Mouse (Mus musculus): ENCODE measurements at regions not wholly inside any gene's neighbourhood (a gene's known extent, or its start where the extent isn't known, plus 50 kb on each side); places are given as distances from the start of the nearest gene placed in this dataset.

GRCm38 (mm10) chr6:49924296-49924695, 101.8 kb downstream of the Npy start:
- no peaks in the 10 kb centered on the region for H3K4me1 ChIP-seq (ENCODE audit: insufficient read depth)
- H3K27me3 ChIP-seq (ENCODE audit: insufficient read depth, low read length): no peaks in the 10 kb centered on the region
- no peak overlapping the region for H3K9ac ChIP-seq
- 0 out of 2 replicates have a peak, but pooled peaks have one; percentile 27 for ATAC-seq
- no peak overlapping the region for H3K4me2 ChIP-seq (ENCODE audit: low read depth)
- peak; percentile 50 for DNase-seq
- no peak; the same call in 1 of the 2 replicates for TF ChIP-seq CTCF (IDR thresholded peaks at IDR 0.05; ENCODE audit: low read depth)
- no peaks in the 10 kb centered on the region for H3K9me3 ChIP-seq (ENCODE audit: low read length)
- no peaks in the 10 kb centered on the region for H3K36me3 ChIP-seq (ENCODE audit: insufficient read depth)
- no peak overlapping the region for H3K27ac ChIP-seq (ENCODE audit: low read depth, low read length)
- no peak overlapping the region for H3K4me3 ChIP-seq (ENCODE audit: low read depth, low read length)
- WGBS: 42% methylated on average over 5 of the region's 5 CpGs

DNA sequence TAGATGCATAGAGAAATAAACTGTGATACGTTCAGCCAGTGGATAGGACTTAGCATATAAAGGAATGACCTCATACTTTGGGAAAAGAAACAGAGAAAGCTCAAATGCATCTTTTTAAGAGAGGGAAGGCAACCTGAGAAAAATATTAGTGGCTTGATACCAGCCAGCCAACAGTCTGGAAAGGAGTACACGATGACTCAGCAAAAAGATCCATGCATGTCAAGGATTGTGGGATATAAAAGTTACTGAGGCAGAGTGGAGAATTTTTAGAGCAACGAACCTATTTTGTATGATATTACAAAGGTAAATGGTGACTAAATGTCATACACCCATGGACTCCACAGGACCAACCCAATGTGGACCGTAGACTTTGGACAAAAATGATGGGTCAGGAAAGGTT, 105.6 kb downstream of the Npy start:
- H3K9me3 ChIP-seq (ENCODE audit: low read length): no peaks in the 10 kb centered on the region
- WGBS: 77% methylated on average over 4 of the region's 4 CpGs
- no peak for TF ChIP-seq CTCF (IDR thresholded peaks at IDR 0.05; ENCODE audit: low read depth)

DNA sequence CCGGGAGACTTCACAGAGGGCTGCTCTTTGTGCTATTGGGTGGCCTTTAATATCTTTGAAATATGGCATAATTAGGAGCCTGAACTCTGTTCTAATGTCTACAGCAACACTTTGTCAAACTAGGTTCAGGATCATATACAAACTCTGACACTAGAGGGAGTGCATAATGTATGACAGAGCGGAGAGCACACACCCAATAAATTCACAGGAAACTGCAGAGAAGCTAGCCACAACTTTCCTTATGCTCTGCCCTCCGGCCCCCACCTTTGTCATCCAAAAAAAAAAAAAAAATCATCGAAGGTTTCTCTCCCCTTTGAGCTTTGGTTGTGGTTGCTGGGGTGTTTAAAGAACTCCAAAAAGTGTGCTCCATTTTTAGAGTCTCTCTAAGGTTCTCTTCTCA, 107.6 kb downstream of the Npy start:
- H3K36me3 ChIP-seq (ENCODE audit: insufficient read depth): no peaks in the 10 kb centered on the region
- H3K27ac ChIP-seq (ENCODE audit: low read depth, low read length): no peak overlapping the region
- peak; percentile 48 for DNase-seq
- no peak overlapping the region for H3K9ac ChIP-seq
- WGBS: 46% methylated on average over 4 of the region's 4 CpGs
- no peaks in the 10 kb centered on the region for H3K27me3 ChIP-seq (ENCODE audit: insufficient read depth, low read length)
- no peaks in the 10 kb centered on the region for H3K4me1 ChIP-seq (ENCODE audit: insufficient read depth)
- no peak overlapping the region for H3K4me2 ChIP-seq (ENCODE audit: low read depth)
- peak; percentile 77 for ATAC-seq
- H3K4me3 ChIP-seq (ENCODE audit: low read depth, low read length): no peak overlapping the region
- peak; percentile 64 for TF ChIP-seq CTCF (IDR thresholded peaks at IDR 0.05; ENCODE audit: low read depth)
- H3K9me3 ChIP-seq (ENCODE audit: low read length): no peaks in the 10 kb centered on the region

More for the DNA sequence above, 105.6 kb downstream of the Npy start:
- Histone ChIP-seq H3K9ac (no peak overlapping the region), H3K36me3 (ENCODE audit: insufficient read depth) (no peaks in the 10 kb centered on the region), H3K4me1 (ENCODE audit: insufficient read depth) (no peaks in the 10 kb centered on the region), H3K27me3 (ENCODE audit: insufficient read depth, low read length) (no peaks in the 10 kb centered on the region), H3K4me2 (ENCODE audit: low read depth) (no peak overlapping the region), H3K27ac (ENCODE audit: low read depth, low read length) (no peak overlapping the region), H3K4me3 (ENCODE audit: low read depth, low read length) (no peak overlapping the region)
- ATAC-seq (no peak), DNase-seq (no peak)

- TF ChIP-seq CTCF (IDR thresholded peaks at IDR 0.05; ENCODE audit: low read depth): no peak
- DNase-seq: no peak
- Histone ChIP-seq H3K27me3 (ENCODE audit: insufficient read depth, low read length) (no peaks in the 10 kb centered on the region), H3K4me3 (ENCODE audit: low read depth, low read length) (no peak overlapping the region), H3K4me2 (ENCODE audit: low read depth) (no peak overlapping the region), H3K36me3 (ENCODE audit: insufficient read depth) (no peaks in the 10 kb centered on the region), H3K9me3 (ENCODE audit: low read length) (no peaks in the 10 kb centered on the region), H3K27ac (ENCODE audit: low read depth, low read length) (no peak overlapping the region), H3K4me1 (ENCODE audit: insufficient read depth) (no peaks in the 10 kb centered on the region), H3K9ac (no peak overlapping the region)
- 73% methylated on average over 9 of the region's 9 CpGs for WGBS
- ATAC-seq: peak; percentile 16; the same call in 1 of the 2 replicates
These were observed 120.6 kb downstream of the Npy start for GRCm38 (mm10) chr6:49943087-49943486.

DNA sequence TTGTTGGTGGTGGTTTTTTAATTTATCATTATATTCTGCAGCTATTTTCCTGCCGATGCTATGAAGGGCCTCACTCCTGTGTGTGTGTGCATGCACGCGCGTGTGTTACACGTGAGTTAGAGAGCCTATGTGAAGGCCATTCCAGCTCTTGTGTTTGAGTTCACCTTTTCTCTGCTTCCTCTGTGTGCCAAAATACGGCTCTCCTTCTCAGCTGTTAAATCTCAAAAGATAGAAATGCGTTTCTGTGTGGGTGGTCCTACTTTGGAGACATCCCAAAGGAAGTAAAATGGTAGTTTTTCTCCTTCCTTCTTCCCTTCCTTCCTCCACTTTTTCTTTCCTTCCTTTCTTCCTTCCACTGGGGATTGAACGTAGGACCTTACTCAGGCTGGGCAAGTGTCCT, 136.4 kb downstream of the Npy start:
- Histone ChIP-seq H3K27ac (ENCODE audit: low read depth, low read length) (no peak overlapping the region), H3K4me1 (ENCODE audit: insufficient read depth) (no peaks in the 10 kb centered on the region), H3K4me2 (ENCODE audit: low read depth) (no peak overlapping the region), H3K4me3 (ENCODE audit: low read depth, low read length) (no peak overlapping the region), H3K9me3 (ENCODE audit: low read length) (no peaks in the 10 kb centered on the region), H3K36me3 (ENCODE audit: insufficient read depth) (no peaks in the 10 kb centered on the region), H3K9ac (no peak overlapping the region), H3K27me3 (ENCODE audit: insufficient read depth, low read length) (no peaks in the 10 kb centered on the region)
- TF ChIP-seq CTCF (IDR thresholded peaks at IDR 0.05; ENCODE audit: low read depth): no peak
- ATAC-seq (no peak), DNase-seq (no peak)
- 87% methylated on average over 8 of the region's 8 CpGs for WGBS

GRCm38 (mm10) chr6:49961166-49961565, 138.7 kb downstream of the Npy start:
- Histone ChIP-seq H3K4me1 (ENCODE audit: insufficient read depth) (no peaks in the 10 kb centered on the region), H3K4me3 (ENCODE audit: low read depth, low read length) (no peak overlapping the region), H3K27ac (ENCODE audit: low read depth, low read length) (no peak overlapping the region), H3K4me2 (ENCODE audit: low read depth) (no peak overlapping the region), H3K27me3 (ENCODE audit: insufficient read depth, low read length) (no peaks in the 10 kb centered on the region), H3K9ac (no peak overlapping the region), H3K36me3 (ENCODE audit: insufficient read depth) (no peaks in the 10 kb centered on the region), H3K9me3 (ENCODE audit: low read length) (no peaks in the 10 kb centered on the region)
- WGBS: 87% methylated on average over 4 of the region's 4 CpGs
- ATAC-seq (no peak), DNase-seq (no peak)
- TF ChIP-seq CTCF (IDR thresholded peaks at IDR 0.05; ENCODE audit: low read depth): no peak

GRCm38 (mm10) chr6:49965944-49966545, 143.5 kb downstream of the Npy start:
- DNase-seq (no peak), ATAC-seq (no peak)
- WGBS: 84% methylated on average over 5 of the region's 5 CpGs
- no peaks in the 10 kb centered on the region for H3K9me3 ChIP-seq (ENCODE audit: low read length)
- H3K4me1 ChIP-seq (ENCODE audit: insufficient read depth): no peaks in the 10 kb centered on the region
- no peak for TF ChIP-seq CTCF (IDR thresholded peaks at IDR 0.05; ENCODE audit: low read depth)
- no peak overlapping the region for H3K9ac ChIP-seq
- no peak overlapping the region for H3K4me3 ChIP-seq (ENCODE audit: low read depth, low read length)
- no peak overlapping the region for H3K4me2 ChIP-seq (ENCODE audit: low read depth)
- no peaks in the 10 kb centered on the region for H3K27me3 ChIP-seq (ENCODE audit: insufficient read depth, low read length)
- no peak overlapping the region for H3K27ac ChIP-seq (ENCODE audit: low read depth, low read length)
- no peaks in the 10 kb centered on the region for H3K36me3 ChIP-seq (ENCODE audit: insufficient read depth)

Measured in forebrain, postnatal 0 days (tissue).